Mouse (Mus musculus) testis, postnatal 14 days (tissue): ENCODE measurements around the gene Mapkapk5.

Source experiments
- DNase-seq: peaks from one replicate; pipeline ENCODE4 v3.0.0; 2021; ENCODE audit warnings: low spot score

The Mapkapk5 gene

GRCm38 (mm10) chr5:121500719-121501118 is 45.0 kb downstream of the Mapkapk5 start:
- DNase-seq, result no peak

GRCm38 (mm10) chr5:121493305-121493704 is 52.4 kb downstream of the Mapkapk5 start:
- DNase-seq, result no peak

DNA sequence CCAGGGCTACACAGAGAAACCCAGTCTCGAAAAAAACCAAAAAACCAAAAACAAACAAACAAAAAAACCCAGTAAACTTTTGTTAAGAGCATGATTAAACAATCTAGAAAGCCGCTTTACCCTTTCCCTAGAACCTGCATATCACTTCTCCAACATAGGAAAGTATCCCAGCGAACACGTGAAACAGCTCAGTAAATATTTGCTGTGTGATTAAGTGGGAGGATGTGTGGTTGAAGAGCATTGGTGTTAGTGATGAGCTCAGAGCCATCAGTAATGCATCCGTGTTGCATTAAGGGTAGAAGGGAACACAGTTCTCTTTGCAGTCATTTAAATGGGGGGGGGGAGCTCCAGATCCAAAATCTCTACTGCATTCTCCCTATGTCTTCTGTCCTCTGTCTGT is 60.9 kb downstream of the Mapkapk5 start:
- no peak for DNase-seq

DNA sequence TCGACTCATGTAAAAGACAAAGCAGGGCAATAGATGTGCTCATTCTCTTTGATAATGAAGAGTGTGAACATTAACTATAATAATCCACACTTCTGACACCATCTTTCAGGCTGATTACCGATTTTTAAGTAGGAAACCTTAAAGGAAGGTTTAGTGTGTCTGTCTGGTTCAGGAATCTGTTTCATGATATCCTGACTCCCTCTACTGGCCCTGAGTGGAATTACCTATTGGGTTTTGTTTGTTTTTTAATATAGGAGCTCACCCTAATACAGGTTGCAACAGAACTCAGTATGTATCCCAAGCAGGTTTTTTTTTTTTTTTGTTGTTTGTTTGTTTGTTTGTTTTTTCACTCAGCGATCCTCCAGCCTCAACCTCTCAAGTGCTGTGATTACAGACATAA is 68.0 kb downstream of the Mapkapk5 start:
- DNase-seq, result no peak

GRCm38 (mm10) chr5:121476040-121476439 is 69.7 kb downstream of the Mapkapk5 start:
- no peak for DNase-seq
